Mouse (Mus musculus) right cerebral cortex, postnatal 4 days (tissue): Measurements from ENCODE around the gene Mif.
"Not testable (repeated sequence)": the region's sequence is repeated elsewhere in the genome, so short reads cannot be mapped to it uniquely, and the experiment has no call there.

ENCODE experiments used
- DNase-seq: peaks from one replicate; pipeline ENCODE4 v3.0.0-alpha.2; 2022

Mif gene

DNA sequence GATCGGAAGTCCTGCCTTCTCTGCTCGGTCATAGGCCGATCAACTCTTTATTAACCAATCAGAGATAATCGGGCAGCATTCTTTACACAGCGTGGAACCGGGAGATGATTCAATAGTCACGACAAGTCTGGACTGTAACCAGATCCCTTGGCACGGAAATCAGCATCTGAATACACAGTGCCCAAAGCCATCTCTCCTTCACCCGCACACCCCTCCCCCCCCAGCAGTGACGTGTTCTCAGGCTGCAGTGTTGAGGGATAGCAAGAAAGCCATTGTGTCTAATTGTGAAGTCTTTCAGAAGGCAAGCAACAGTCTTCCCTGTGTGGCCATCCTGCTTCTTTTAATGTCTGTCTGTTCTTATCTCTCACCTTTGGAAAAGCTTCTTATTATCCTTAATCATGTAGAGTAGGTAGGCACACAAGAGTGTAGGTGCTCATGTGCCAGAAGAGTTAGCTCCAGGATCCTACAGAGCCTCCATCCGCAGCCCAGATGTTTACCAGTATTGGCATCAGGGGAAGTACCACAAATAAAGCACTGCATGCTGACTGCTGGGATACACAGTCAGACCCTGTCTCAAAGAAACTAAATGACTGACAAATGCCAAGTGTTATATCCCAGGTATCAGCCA is 13.0 kb upstream of the Mif start:
- peak; percentile 80 for DNase-seq

DNA sequence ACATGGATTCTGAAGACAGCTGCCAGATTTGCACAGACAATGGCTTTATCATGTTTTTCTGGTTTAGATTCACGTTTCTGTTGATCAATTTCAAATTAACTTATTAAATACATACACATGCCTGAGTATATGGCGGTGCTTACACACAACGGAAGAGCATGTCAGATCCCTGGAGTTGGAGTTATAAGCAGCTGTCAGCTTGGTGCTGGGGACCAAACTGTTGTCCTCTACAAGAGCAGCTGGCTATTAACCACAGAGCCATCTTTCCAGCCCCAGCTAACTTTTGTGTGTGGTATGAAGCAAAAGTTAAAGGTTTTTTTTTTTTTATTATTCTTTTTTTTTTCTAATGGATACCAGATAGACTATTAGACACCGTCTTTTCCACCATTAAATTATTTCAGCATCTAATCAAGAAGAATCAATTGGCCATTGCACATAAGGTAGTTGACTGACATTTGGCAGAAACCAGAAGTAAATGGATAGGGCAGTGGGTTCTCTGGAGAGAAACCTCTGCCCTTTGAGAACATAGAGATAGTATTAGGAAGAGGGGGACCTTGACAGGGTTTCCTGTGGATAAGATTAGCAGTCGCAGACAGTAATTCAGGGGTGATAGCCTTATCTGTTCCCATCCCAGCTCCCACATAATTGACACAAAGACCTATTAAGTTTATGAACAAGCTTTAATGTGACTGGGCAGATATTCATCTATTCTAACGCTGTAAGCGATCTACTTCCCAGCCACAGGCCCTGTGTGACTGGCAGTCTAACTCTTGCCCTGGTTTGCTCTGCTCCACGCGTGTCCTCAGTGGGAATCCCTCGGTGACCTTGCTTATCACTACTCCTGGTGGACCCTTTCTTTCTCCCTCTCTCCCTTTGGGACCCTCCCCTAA is 12.2 kb upstream of the Mif start:
- DNase-seq: no peak

DNA sequence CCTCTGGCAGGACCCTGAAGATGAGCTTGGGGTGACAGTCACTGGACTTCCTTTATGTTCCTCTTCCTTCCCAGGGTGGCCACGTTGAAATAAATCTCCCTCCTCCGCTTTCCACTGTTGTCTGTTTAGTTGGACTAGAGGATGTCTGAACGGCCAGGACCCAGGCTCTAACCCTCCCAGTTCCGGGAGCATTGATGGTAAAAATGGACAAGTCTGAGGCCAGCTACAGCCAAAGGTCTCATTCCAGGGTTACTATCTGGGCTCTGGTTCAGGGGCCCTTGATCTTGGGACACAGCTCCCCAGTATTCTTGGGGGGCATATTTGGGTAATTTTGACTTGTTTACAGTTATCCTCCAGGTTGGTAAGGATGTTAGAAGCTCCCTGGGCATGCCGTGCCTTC is 1.5 kb upstream of the Mif start:
- DNase-seq: no peak

DNA sequence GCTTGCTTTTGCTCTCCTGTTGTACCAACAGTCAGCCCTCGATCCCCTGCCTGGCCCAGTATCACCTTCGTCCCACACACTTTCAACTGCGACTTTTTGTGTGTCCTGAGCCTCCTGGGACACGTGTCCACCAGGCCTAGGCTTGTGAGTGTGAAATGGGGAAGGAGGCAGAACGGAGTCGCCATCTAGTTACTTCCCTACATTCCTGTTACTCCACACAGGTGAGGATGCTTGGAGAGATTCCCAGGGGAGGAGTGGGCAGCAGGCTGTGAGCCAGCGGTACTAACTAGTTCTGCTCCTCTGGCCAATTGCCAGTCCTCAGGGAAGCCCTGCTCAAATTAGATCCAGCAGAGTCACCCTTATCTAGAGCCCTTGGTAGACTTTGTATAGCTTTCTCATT is 706 bp upstream of the Mif start:
- no peak for DNase-seq

DNA sequence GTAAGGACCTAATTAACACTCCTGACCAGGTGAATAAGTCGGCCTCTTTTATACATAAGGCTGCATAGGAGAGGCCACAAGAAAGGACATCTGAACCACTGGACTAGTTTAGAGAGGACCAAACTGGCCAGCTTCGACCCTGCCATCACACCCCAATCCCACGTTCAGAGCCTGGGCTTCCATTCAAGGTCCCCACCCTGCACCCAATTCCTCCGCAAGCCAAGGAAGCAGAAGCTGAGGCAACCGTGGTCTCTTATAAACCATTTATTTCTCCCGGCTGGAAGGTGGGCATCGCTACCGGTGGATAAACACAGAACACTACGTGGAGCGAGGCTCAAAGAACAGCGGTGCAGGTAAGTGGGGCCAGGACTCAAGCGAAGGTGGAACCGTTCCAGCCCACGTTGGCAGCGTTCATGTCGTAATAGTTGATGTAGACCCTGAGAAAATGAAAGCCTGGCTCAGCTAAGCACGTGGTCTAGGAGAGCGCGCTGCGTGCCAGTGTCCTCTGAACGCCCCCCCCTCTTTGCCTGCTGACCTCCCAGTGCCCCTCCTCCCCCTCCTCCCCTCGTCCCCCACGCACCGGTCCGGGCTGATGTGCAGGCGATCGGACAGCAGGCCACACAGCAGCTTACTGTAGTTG is 813 bp downstream of the Mif start:
- DNase-seq: peak; percentile 53

DNA sequence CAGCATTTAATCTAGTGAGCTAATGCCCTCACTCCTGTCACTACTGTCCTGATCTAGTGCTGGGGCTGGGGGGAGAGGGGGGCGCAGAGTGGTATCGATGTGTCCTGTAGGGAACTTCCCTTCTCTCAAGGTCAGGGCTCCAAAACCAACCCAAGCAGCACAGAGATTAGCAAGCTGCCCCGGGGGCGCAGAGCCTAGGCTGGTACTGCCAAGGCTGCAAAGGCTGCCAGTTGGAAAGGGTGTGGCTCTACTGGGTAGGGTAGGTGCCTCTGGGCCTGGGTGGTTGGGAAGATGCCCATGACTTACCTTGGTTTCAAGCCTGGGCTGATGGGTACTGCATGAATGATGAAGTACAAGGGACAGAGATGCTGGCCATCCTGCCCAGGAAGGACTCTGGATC is 2.4 kb downstream of the Mif start:
- no peak for DNase-seq

DNA sequence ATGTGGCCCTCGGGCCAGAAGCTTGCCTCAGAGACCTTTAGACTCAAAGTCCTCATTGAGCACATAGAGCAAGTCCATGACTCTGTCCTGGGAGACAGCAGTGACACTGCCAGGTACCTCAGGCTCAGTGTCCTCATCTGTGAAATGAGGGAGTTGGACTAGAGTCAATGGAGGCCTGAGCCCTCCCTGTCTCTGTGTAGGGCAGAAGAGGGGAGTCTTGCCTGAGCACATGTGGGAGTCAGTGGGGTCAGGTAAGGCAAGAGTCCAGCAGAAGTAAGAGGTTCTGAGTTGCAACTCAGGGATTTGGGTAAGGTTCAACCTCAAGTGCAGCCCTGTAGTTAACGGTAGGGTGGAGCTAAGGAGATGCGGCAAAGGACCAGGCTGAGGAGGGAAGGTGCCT is 3.1 kb downstream of the Mif start:
- DNase-seq: no peak

DNA sequence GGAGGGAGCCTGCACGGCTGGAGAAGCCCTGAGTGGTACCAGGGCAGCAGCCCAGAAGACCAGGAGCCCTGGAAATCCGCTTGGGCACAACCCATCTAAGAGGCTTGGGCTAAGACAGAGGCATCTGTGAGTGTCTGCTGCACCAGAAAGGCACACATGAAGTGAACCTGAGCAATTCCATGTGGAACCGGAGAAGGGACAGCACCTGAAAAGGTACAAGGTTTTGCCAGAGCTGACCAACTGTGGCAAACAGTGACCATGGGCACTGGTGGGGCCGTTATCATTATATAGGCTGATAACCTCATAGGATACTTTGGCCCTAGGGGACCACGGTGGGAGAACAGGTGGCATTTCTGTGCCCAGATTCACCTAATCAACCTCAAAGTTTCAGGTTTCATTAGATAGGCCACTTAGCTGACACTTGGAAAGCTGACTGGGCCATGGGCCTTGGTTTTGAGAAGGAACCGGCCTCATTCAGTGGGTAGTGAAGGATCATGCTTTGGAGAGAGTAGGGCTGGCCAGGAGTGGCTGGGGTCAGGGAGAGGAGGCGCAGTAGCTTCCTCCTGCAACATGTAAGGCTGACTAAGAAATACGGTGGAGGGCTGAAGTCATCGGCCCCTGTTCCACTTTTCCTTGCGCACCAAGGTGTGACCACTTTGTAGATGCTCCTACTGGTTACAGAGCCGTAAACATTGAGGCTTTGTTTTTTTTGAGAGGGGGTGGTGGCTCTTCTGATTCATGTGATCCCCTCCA is 3.7 kb downstream of the Mif start:
- no peak for DNase-seq

DNA sequence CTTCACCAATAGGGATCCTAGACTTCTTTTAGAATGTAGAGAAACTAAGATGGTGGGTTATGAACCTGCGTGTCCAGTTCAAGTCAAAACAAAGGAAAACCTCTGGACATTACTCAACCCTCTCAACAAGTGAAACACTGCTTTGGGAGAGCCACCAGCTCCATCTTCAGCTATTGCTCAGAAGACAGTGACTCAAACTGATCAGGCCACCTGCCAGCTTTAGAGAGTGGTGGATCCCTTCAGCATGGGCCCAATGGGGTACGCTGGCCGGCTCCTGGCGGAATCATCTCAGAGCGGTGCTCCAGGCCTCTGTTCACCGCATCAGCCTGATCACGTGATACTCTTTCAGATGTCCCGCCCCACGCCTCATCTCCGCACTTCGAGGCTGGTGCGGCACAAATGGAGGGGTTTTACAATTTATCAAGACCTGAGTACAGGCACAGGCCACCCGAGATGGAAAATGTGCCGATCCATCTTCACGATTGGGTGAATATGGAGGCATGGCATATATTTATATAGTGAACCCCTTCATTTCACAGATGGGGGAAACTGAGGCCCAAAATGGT is 4.5 kb downstream of the Mif start:
- DNase-seq: no peak

DNA sequence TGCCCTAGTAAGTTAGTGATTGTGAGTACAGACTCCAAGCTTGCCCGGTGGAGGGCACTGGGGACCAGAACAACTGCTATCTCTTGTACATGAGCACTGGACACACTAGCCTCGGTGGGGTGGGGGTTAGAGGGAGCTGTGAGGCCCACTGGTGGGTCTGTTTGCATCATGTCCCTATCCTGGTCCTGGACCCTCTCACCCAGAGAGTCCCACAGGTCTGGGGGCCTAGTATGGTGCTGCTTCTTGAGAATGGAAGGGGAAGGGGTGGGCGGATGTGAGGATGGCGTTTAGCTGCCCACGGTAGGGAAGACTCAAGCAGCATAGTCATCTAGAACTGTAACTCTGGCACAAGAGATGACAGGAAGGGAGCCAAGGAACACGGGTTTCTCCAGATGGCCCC is 5.2 kb downstream of the Mif start:
- DNase-seq: no peak

DNA sequence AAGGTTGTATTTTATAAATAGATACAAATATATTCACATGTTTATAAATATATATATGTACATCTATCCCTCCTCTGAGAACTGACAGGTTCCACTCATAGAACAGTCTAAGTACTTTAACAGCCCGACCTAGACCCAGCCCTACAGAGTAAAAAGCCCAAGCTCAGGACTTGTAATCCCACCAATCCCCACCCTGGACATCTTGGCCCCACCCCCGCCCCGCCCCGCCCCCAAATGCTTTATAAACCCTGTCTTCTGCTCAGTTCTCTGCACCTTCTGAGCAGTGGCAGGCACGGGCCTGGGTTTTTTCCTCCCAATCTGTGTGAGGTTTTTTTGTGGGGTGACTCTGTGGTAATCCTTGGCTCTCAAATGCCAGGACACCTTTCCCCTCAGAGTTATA is 5.9 kb downstream of the Mif start:
- DNase-seq: no peak

DNA sequence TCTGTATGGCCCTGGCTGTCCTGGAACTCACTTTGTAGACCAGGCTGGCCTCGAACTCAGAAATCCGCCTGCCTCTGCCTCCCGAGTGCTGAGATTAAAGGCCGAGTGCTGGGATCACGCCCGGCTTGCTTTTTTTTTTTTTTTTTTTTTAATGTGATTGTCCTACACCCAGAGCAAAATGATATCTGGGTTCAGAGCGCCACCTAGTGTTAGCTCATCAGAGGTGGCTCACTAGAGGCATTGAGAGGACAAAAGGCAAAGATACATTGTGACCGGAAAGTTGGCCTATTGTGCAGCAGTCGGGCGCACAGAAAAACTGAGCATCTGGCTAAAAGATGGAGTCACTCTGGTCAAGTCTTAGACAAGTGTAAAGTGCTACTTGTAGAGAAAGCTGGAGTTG is 6.6 kb downstream of the Mif start:
- peak; percentile 86 for DNase-seq

DNA sequence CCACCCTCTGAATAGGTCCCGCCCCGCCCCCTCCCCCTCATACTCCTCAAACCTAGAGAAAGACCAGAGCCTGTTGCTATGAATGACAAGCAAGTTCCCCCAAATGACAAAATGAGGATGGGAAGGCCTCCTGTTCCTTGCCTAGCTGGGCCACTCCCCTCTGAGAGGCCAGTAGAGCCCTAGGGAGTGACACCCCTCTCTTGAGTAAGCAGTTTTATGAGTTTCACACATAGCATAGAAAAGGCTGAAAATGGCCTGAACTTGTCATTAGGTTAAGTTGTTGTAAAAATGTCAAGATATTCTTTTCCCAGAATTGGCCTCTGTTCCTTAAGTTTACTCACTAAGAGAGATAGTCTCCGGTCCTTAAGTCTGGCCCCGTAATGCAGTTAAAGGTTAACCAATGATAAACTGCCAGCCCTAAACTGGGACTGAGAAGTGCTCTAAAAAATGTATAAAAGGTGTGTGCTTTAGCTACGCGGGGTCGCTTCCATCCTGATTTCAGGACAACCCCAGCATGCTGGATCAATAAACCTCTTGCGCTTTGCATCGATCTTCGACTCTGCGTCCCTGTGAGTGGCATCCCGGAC is 7.4 kb downstream of the Mif start:
- DNase-seq: no peak

DNA sequence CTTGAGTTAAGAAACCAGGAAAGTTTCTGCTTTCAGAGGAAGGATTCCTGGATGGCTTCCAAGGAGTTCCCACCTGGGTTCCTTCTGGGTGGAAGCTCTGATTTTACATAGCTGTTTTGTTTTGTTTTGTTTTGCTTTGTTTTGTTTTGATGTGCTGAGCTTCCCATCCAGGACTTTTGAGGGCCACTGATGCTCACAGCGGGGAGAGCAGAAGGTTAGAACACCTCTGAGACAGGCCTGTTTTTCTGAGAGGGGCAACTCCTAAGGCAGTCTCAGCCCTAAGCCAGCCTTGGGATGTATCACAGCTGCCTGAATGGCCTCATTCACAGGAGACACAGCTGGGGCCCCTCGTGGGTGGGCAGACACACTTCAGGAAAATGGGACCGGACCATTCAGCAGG is 8.4 kb downstream of the Mif start:
- DNase-seq: no peak

DNA sequence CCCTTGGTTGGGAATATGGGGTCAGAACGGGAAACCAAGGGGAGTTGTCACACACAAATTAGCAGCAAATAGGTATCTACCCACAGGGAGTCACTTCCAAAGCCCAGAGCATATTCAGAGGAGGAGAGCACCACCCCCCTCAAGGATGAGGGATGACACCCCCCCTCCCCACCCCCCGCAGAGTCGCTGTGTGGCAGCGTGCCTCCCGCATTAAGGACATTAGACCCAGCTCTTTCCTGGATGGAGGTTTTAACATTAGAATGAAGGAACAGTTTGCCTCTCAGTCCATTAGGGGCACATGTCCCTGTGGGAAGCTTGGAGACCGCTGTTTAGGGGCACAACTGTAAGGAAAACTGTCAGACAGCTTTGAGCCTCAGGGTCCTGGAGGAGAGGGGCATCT is 9.0 kb downstream of the Mif start:
- DNase-seq: no peak

DNA sequence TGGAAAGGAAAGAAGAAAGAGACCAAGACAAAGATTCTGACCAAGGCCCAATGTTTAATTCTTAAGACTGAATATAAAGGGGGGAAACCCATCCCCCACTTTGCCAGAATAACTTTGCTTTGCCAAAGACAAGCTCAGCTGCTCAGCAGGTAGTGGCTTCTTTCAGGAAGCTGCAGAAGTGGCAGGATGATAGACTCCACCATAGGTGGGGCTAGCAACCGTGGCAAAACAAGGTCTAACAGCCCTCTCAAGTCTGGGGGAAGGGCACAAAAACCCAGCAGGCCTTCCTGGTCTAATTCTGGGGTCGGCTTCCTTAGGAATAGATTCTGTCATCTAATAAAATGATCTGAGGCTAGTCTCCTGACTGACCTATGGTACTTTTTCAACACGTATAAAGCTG is 11.7 kb downstream of the Mif start:
- no peak for DNase-seq

DNA sequence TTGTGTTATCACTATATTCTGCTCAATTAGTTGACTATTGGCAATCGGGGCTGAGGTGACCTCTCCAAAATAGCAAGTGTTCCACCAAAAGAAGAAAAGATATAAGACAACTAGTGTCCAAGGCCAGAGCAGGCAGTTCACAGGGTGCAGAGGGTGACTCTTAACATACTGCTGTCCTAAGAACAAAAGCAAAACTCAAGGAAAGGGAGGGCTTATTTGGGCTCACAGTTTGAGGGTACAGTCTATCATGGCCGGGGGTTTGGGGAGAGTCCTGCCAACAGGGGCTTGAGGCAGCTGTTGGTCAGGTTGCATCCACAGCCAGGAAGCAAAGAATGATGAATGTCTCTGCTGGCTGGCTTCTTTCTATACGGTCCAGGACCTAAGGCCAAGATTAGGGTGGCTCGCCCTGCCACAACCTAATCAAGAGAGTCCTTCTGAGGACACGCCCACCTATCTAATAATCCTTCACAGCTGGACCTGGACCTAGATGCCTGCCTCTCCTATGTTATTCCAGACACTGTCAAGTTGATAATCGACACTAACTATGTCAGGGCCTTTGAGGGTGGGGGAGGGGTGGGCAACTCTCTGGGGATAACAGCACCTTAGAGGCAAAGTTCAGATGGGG is 14.6 kb downstream of the Mif start:
- no peak for DNase-seq

DNA sequence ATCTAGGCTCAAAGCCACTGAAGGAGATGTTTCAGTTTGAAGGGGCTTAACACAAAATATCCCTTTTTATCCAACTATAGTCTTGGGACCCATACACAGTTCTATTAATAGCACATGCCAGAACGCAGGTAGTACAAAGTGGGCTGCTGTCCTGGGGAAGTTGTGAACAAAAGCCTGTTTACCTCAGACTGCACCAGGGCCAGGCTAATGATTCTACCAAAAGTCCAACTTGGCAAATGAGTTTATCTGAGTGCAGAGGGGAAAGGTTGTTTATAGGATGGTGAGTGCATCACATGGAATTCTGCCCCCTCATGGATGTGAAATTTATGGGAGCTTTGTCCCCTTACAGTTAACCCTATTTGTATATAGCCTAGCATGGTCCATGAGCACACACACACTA is 15.2 kb downstream of the Mif start:
- no peak for DNase-seq

DNA sequence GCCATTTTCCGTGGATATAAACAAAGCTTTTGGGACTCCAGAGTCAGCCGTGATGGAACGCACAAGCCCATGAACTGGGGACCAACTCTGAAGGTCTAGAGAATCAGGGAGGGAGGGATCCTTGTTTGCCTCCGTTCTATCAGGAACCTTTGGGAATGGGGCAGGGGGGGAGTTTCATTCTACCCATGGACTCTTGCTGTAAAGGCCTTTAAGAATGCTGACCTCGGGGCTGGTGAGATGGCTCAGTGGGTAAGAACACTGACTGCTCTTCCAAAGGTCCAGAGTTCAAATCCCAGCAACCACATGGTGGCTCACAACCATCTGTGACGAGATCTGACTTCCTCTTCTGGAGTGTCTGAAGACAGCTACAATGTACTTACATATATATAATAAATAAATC is 16.1 kb downstream of the Mif start:
- not testable (repeated sequence) for DNase-seq

DNA sequence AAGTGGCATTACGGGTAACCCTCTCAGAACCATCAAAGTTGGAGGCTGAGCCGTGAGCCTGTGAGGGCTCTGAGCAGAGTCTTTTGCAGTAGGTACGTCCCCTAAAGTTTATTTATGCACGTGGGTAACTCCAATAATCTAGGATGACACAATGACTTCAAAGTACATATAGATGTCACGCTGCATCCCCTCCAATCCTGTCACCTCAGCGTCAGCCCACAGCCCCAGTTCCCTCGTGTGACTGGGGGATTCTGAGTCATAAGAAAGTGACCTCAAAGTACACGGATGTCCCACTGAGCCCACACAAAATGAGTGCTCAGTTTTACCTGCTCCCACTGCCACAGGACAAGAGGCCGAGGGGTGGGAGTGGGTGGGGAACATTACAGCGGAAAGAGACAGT is 20.9 kb downstream of the Mif start:
- no peak for DNase-seq

DNA sequence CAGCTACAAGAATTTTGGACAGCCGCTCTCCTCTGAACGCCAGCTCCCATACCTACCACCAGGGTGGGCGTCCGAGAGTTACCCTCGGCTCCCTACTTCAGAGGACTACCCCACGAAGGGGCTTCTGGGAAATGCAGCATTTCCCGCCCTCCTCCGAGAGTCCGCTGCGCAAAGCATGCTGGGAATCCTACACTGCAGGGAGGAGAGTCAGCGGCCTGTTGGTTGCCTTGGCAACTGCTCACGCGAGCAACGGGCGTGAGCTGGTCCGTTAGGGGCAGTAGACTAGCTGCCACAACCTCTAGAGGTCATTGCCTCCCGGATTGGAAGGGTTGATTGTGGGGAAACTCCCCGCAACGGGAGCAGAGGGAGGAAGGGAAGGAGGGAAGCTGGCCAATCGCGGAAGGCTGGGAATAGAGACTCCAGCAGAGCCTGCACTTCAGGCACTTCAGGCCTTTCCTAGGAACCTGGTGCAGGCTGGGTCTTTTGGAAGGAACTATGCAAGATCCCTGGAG is 22.7 kb downstream of the Mif start, which contains the start of gene Gstt2:
Gstt2 (minus strand) TSS at position 177 of the 512 bp plus-strand sequence.
- DNase-seq: peak; percentile 85
